Mouse (Mus musculus): ENCODE measurements around the gene Cacng7.
A peak's percentile ranks its signal among the peaks of the same experiment; 100 is the strongest.
"Not testable (repeated sequence)": the region's sequence is repeated elsewhere in the genome, so short reads cannot be mapped to it uniquely, and the experiment has no call there.

Gene Cacng7

DNA sequence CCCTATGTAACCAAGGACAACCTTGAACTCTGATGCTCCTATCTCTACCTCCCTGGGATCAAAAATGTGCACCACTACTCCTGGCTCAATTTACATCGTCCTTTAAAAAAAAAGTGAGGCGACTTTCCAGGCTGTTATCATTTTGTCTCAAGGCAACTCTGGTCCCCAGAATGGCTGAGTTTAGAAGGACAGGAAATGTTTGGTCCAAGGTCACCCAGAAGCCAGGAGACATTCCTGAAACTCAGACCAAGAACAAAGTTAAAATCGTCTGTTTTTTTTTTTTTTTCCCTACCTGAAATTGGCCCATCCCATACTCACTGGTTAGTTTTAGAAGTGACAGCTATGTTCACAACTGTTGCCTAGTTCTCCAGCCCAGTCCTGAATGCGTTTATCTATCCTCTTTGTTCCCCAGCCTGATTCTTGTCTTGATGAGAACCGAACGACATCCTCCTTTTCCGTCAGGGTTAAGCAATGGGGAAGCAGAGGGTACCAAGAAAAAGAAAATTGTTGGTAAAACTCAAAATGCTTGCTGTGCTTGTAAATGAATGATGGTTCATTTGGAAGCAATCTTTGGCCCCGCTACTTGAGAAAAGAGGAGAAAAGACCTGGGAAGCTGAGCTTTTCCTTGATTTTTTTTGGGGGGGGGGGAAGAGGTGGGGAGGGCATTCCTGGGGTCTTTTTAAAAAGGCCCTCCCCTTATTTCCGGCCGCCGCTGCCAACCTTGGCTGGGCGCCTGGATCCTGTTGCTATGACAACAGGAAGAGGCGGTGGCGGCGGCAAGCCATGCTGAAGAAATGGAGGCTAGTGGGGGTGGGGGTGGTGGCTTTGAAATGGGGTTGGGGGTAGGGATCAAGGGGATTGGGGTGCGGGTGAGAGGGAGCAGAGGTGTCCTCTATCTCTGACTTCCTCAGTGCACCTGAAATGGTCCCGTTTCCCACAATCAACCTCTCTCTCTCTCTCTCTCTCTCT, 57.0 kb downstream of the Cacng7 start:
- peak; percentile 71 for DNase-seq (ENCODE audit: low spot score)

DNA sequence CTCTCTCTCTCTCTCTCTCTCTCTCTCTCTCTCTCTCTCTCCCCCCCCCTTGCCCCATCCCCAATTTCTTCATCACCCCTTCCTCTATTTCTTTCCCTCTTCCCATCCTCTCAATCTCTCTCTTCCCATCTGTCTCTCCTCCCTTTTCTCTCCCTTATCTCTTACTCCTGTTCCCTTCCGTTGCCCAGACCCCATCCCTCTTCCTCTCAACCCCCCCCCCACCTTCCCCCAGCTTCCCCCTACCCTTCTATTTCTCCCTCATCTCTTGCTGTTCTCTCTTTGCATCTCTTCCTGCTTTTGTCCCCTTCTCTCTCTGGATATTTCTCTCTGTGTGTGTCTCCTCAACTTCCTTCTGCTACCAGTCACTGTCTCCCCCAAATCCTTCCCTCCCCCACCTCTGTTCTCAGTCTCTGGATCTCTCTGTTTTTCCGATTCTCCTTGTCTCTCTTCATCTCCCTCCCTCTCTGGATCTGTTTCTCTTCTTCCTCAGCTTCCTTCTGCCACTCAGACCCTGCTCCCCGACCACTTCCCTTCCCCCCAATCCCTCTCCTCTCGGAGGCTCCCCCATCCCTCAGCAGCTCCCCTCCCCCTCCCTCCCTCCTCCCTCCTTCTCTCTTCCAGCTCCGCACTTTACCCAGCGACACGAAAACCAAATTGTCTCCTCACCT, 57.8 kb downstream of the Cacng7 start, which contains the start of gene Cacng8:
TSS of gene Cacng8 (plus strand) at position 271 of the 668 bp plus-strand sequence.
- no peak for DNase-seq (ENCODE audit: low spot score)

DNA sequence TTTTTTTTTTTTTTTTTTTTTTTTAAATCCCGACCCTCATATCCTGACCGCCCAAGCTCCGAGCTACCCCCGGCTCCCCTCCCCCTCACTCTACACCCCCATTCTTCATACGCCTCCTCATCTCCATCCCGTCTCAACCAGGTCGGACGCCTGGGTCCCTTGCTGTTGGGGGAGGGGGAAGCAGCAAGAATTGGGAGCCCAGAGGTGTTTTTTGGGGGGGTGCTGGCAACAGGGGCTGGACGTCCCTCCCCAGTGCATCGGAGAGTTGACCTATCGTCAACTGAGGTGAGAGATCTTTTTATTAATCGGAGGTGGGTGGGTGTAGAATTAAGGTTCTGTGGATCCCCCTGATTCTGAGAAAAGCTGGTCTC, 58.3 kb downstream of the Cacng7 start:
- no peak for DNase-seq (ENCODE audit: low spot score)

- no peak for DNase-seq (ENCODE audit: low spot score)
These were observed 59.1 kb downstream of the Cacng7 start for GRCm38 (mm10) chr7:3391809-3392208.

DNA sequence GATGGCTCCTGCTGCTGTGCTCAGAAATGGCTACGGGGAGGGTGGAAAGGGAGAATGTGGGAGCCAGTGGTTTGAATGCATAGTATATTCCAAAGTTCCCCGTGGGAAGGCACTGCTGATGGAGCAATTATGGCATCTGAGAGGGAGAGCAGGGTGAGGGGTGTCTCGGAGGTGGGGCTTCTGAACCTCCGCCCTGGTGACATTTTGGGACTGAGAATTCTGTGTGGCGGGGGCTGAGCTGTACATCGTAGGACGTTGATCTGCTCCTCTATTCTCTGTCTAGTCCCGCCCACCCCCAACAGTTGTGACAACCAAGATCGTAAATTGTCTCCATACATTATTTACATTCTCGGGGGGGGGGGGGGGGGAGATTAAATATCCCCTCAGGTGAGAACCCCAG, 64.6 kb downstream of the Cacng7 start:
- no peak for DNase-seq (ENCODE audit: low spot score)

DNA sequence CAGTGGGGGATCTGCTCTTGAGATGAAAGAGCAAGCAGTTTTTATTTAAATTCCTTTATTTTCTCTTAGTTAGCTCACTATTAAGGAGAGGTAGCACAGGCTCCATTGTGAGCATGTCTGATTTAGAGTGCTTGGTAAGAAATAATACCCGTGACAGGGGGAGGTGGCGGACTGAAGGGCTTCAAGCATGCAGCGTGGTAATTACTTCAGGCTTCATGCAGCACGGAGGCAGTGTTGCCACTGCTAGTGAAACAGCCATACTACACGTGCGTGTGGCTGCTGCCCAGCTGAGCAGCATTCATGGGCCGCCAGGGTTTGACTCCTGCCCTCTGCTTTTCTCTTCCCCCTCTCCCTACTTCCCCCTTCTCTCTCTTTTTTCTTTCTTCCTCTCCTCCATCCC, 65.0 kb downstream of the Cacng7 start:
- peak; percentile 40 for DNase-seq (ENCODE audit: low spot score)

GRCm38 (mm10) chr7:3398363-3398762, 65.6 kb downstream of the Cacng7 start:
- not testable (repeated sequence) for DNase-seq (ENCODE audit: low spot score)

DNA sequence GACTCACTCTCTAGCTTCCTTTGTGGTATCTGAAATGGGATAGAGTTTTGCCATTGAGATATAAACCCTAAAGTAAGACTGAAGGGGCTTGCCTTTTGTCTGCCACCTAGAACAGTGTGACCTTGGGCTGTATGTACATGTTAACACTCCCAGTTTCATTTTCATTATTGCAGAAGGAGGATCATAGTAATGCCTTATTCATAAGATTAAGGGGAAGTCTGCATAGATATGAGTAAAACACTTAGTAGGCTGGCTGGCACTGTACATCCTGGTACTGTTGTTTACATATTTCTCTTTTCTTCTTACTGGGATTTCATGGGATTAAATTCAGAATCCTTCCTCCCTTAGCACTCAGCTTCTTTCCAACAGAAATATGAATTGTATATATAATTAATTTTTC, 67.2 kb downstream of the Cacng7 start:
- DNase-seq (ENCODE audit: low spot score): no peak

DNA sequence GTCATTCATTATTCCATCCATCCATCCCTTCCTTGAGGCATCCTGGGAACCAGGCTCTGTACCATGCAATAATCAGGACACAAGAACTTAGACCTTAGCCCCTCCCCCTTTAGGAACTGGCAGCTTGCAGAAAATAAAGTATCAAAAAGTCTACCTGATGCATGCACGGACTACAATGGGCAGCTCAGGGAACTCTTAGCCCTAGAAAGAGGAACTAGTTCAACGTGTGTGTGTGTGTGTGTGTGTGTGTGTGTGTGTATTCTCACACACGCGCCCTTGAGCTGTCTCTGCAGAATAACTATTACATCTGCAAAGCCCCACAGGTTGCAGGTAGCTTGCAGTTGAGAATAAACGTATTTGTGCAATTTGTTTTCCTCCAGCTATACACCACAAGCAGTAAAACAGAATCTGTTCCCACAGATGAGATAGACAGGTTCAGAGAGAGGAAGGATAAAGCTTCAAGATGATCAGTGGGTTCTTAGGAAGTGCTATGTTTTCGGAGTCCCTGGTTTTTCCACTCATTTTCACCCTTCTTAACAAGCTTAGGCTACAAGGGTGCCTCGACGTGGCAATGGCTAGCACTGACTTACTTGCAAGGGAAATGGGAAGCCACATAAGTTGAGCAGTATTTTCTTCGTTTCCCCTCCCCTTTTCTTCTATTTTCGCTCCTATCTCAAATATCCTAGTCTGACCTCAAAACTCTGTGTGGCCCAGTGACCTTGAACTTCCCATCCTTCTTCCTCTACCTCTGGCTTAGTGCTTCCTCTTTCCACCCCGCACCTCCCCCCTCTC, 77.2 kb downstream of the Cacng7 start:
- DNase-seq (ENCODE audit: low spot score): no peak

GRCm38 (mm10) chr7:3411160-3411941, 78.6 kb downstream of the Cacng7 start:
- DNase-seq (ENCODE audit: low spot score): peak; percentile 88

- peak; percentile 51 for DNase-seq (ENCODE audit: low spot score)
These were observed 79.3 kb downstream of the Cacng7 start for GRCm38 (mm10) chr7:3412036-3412435.

- peak; percentile 64 for DNase-seq (ENCODE audit: low spot score)
These were observed 82.1 kb downstream of the Cacng7 start for GRCm38 (mm10) chr7:3414888-3415287.

GRCm38 (mm10) chr7:3415378-3415777, 82.6 kb downstream of the Cacng7 start:
- no peak for DNase-seq (ENCODE audit: low spot score)

Measured in embryo, embryonic 10 days (tissue).